Mouse (Mus musculus) heart, embryonic 13.5 days (tissue): ENCODE measurements around the gene Tnfsf12. TPM values are rescaled to one million over a fixed set of nuclear protein-coding genes. Genes with fewer than 3 reads are reported as not detected.

Experiments used
- ATAC-seq: fragments of 200-750 bp; cut with Nextera tagmentation; 2 replicates; pipeline ENCODE4 v1.8.0; 2017; ENCODE audit warnings: moderate TSS enrichment; ENCODE audit not compliant: insufficient number of reproducible peaks, low FRiP score, low TSS enrichment; ENCODE audit errors: extremely low read depth
- H3K27ac ChIP-seq: fragments of 300-500 bp; sonication (generic); replicated peaks from 2 replicates; pipeline ENCODE4 v1.5.1; 2015; ENCODE audit warnings: moderate library complexity, mild to moderate bottlenecking, inconsistent platforms
- H3K27me3 ChIP-seq: fragments of 300-500 bp; sonication (generic); replicated peaks from 2 replicates; pipeline ENCODE4 v1.6.1; 2015; ENCODE audit warnings: mild to moderate bottlenecking, inconsistent platforms
- H3K36me3 ChIP-seq: fragments of 300-500 bp; sonication (generic); 2 replicates; pipeline ENCODE4 v1.6.1; 2015; ENCODE audit warnings: mild to moderate bottlenecking, inconsistent platforms
- H3K4me1 ChIP-seq: fragments of 300-500 bp; sonication (generic); 2 replicates; pipeline ENCODE4 v1.6.1; 2015; ENCODE audit warnings: inconsistent platforms
- H3K4me2 ChIP-seq: fragments of 300-500 bp; sonication (generic); 2 replicates; pipeline ENCODE4 v1.6.1; 2015; ENCODE audit warnings: inconsistent platforms, mild to moderate bottlenecking, moderate library complexity
- H3K4me3 ChIP-seq: fragments of 300-500 bp; sonication (generic); 2 replicates; pipeline ENCODE4 v1.5.1; 2015; ENCODE audit warnings: moderate library complexity, mild to moderate bottlenecking, inconsistent platforms
- H3K9ac ChIP-seq: fragments of 300-500 bp; sonication (generic); 2 replicates; pipeline ENCODE4 v1.6.1; 2015; ENCODE audit warnings: inconsistent platforms, mild to moderate bottlenecking, moderate library complexity
- H3K9me3 ChIP-seq: fragments of 300-500 bp; sonication (generic); 2 replicates; pipeline ENCODE4 v1.6.1; 2016; ENCODE audit warnings: inconsistent platforms
- WGBS: fragments of 180-500 bp; shearing (Covaris S2); methylation state at CpG from one replicate; pipeline ENCODE4 v1.1.7; 2015; ENCODE audit warnings: mixed read lengths; 5-methylcytosine and 5-hydroxymethylcytosine counted together
- polyA plus RNA-seq: library from polyadenylated mRNA; unstranded; fragments of >200 nt; fragmentation: Nextera tagmentation; extraction: Ambion mirVana; gene quantifications from 2 replicates; pipeline ENCODE4 v1.2.1, GENCODE M21; 2015

The Tnfsf12 gene
- polyA plus RNA-seq, 1 experiment from 2014 or later = 5.7 TPM

- no peak for ATAC-seq
- H3K9me3 ChIP-seq = no peaks in the 10 kb centered on the region
- H3K4me2 ChIP-seq = no peak overlapping the region
- peak overlapping the region; percentile 89; the same call in 1 of the 2 replicates for H3K27ac ChIP-seq
- peak overlapping the region; percentile 69; the same call in 1 of the 2 replicates for H3K9ac ChIP-seq
- H3K4me3 ChIP-seq = no peak overlapping the region
- no peaks in the 10 kb centered on the region for H3K27me3 ChIP-seq
- no peaks in the 10 kb centered on the region for H3K36me3 ChIP-seq
- 56% methylated on average over 5 of the region's 5 CpGs for WGBS
- H3K4me1 ChIP-seq = peaks cover 37% of the 10 kb centered on the region
Measured at GRCm38 (mm10) chr11:69687061-69687460, 8.6 kb downstream of the Tnfsf12 start.

GRCm38 (mm10) chr11:69686377-69686776, 9.3 kb downstream of the Tnfsf12 start:
- H3K4me2 ChIP-seq = 0 out of 2 replicates have a peak overlapping the region, but pooled peaks have one; percentile 3
- peaks cover 38% of the 10 kb centered on the region for H3K4me1 ChIP-seq
- no peak for ATAC-seq
- peak overlapping the region; percentile 69 for H3K9ac ChIP-seq
- WGBS = 8% methylated on average over 4 of the region's 4 CpGs
- H3K4me3 ChIP-seq = no peak overlapping the region
- H3K9me3 ChIP-seq = no peaks in the 10 kb centered on the region
- H3K27ac ChIP-seq = peak overlapping the region; percentile 89
- no peaks in the 10 kb centered on the region for H3K27me3 ChIP-seq
- no peaks in the 10 kb centered on the region for H3K36me3 ChIP-seq

GRCm38 (mm10) chr11:69685526-69686148, 10.0 kb downstream of the Tnfsf12 start, which contains the start of gene Tnfsf13:
TSS of gene Tnfsf13 (minus strand) at chr11:69685784.
- H3K9me3 ChIP-seq = no peaks in the 10 kb centered on the region
- H3K4me3 ChIP-seq = 0 out of 2 replicates have a peak within 1 kb of the TSS, but pooled peaks have one; percentile 4
- H3K27me3 ChIP-seq = no peaks in the 10 kb centered on the region
- H3K9ac ChIP-seq = peak within 1 kb of the TSS; percentile 69
- no peaks in the 10 kb centered on the region for H3K36me3 ChIP-seq
- 63% methylated on average over 10 of the region's 10 CpGs for WGBS
- H3K27ac ChIP-seq = peak within 1 kb of the TSS; percentile 89
- ATAC-seq = no peak
- peaks cover 45% of the 10 kb centered on the region for H3K4me1 ChIP-seq
- H3K4me2 ChIP-seq = peak within 1 kb of the TSS; percentile 43

GRCm38 (mm10) chr11:69684936-69685335, 10.7 kb downstream of the Tnfsf12 start:
- no peaks in the 10 kb centered on the region for H3K27me3 ChIP-seq
- H3K9me3 ChIP-seq = no peaks in the 10 kb centered on the region
- peak overlapping the region; percentile 89 for H3K27ac ChIP-seq
- H3K9ac ChIP-seq = peak overlapping the region; percentile 59
- peaks cover 52% of the 10 kb centered on the region for H3K4me1 ChIP-seq
- H3K4me3 ChIP-seq = no peak overlapping the region
- H3K4me2 ChIP-seq = no peak overlapping the region
- WGBS = 79% methylated on average over 6 of the region's 6 CpGs
- peaks cover 6% of the 10 kb centered on the region for H3K36me3 ChIP-seq
- ATAC-seq = no peak

- Histone ChIP-seq H3K4me1 (peaks cover 57% of the 10 kb centered on the region), H3K27me3 (no peaks in the 10 kb centered on the region), H3K4me3 (no peak overlapping the region), H3K9me3 (no peaks in the 10 kb centered on the region), H3K4me2 (no peak overlapping the region), H3K36me3 (peaks cover 13% of the 10 kb centered on the region), H3K9ac (0 out of 2 replicates have a peak overlapping the region, but pooled peaks have one; percentile 59), H3K27ac (no peak overlapping the region)
- 72% methylated on average over 12 of the region's 12 CpGs for WGBS
- no peak for ATAC-seq
Measured at GRCm38 (mm10) chr11:69684128-69684745, 11.4 kb downstream of the Tnfsf12 start.

- no peak for ATAC-seq
- Histone ChIP-seq H3K27ac (peak overlapping the region; percentile 57; the same call in 1 of the 2 replicates), H3K27me3 (no peaks in the 10 kb centered on the region), H3K4me1 (peaks cover 57% of the 10 kb centered on the region), H3K9me3 (no peaks in the 10 kb centered on the region), H3K4me2 (no peak overlapping the region), H3K36me3 (peaks cover 19% of the 10 kb centered on the region), H3K9ac (peak overlapping the region; percentile 69), H3K4me3 (no peak overlapping the region)
- WGBS = 71% methylated on average over 7 of the region's 7 CpGs
Measured at GRCm38 (mm10) chr11:69683576-69683975, 12.1 kb downstream of the Tnfsf12 start.

GRCm38 (mm10) chr11:69682840-69683533, 12.7 kb downstream of the Tnfsf12 start:
- H3K27ac ChIP-seq = peak overlapping the region; percentile 95
- H3K4me2 ChIP-seq = peak overlapping the region; percentile 98
- peaks cover 57% of the 10 kb centered on the region for H3K4me1 ChIP-seq
- peak overlapping the region; percentile 87 for H3K9ac ChIP-seq
- no peaks in the 10 kb centered on the region for H3K27me3 ChIP-seq
- H3K4me3 ChIP-seq = peak overlapping the region; percentile 84
- H3K36me3 ChIP-seq = peaks cover 25% of the 10 kb centered on the region
- H3K9me3 ChIP-seq = no peaks in the 10 kb centered on the region
- ATAC-seq = no peak
- WGBS = 19% methylated on average over 12 of the region's 12 CpGs

- H3K4me1 ChIP-seq = peaks cover 57% of the 10 kb centered on the region
- ATAC-seq = no peak
Measured at GRCm38 (mm10) chr11:69682209-69682839, 13.3 kb downstream of the Tnfsf12 start.

GRCm38 (mm10) chr11:69681314-69682208, 14.1 kb downstream of the Tnfsf12 start, which contains the start of gene Senp3:
TSS of gene Senp3 (minus strand) at chr11:69682084.
- Histone ChIP-seq H3K9ac (peak within 1 kb of the TSS; percentile 92), H3K27ac (peak within 1 kb of the TSS; percentile 95), H3K27me3 (no peaks in the 10 kb centered on the region), H3K4me2 (peak within 1 kb of the TSS; percentile 98), H3K4me1 (peaks cover 52% of the 10 kb centered on the region), H3K9me3 (no peaks in the 10 kb centered on the region), H3K36me3 (peaks cover 40% of the 10 kb centered on the region), H3K4me3 (peak within 1 kb of the TSS; percentile 84)
- ATAC-seq = peak; percentile 91
- under 1% methylated on average over 79 of the region's 80 CpGs for WGBS

More at GRCm38 (mm10) chr11:69682209-69682839, 13.3 kb downstream of the Tnfsf12 start:
- Histone ChIP-seq H3K4me2 (peak overlapping the region; percentile 98), H3K27me3 (no peaks in the 10 kb centered on the region), H3K9me3 (no peaks in the 10 kb centered on the region), H3K9ac (peak overlapping the region; percentile 87), H3K4me3 (peak overlapping the region; percentile 84), H3K27ac (peak overlapping the region; percentile 95), H3K36me3 (peaks cover 32% of the 10 kb centered on the region)
- WGBS = 23% methylated on average over 24 of the region's 24 CpGs

GRCm38 (mm10) chr11:69680136-69680855, 15.4 kb downstream of the Tnfsf12 start:
- Histone ChIP-seq H3K4me1 (peaks cover 39% of the 10 kb centered on the region), H3K9ac (peak overlapping the region; percentile 92), H3K36me3 (peaks cover 52% of the 10 kb centered on the region), H3K27me3 (no peaks in the 10 kb centered on the region), H3K27ac (no peak overlapping the region), H3K9me3 (no peaks in the 10 kb centered on the region), H3K4me3 (peak overlapping the region; percentile 84), H3K4me2 (peak overlapping the region; percentile 98)
- no peak for ATAC-seq
- WGBS = 89% methylated on average over 30 of the region's 30 CpGs
